Mouse (Mus musculus) limb, embryonic 12.5 days (tissue): ENCODE measurements around the gene Lrrc39. TPM values are rescaled to one million over a fixed set of nuclear protein-coding genes. Genes with fewer than 3 reads are reported as not detected.

Experiments
- ATAC-seq: fragments of 200-750 bp; cut with Nextera tagmentation; 2 replicates; pipeline ENCODE4 v1.8.0; 2017; ENCODE audit warnings: low read depth, moderate TSS enrichment; ENCODE audit not compliant: insufficient number of reproducible peaks, insufficient read depth, low FRiP score, low TSS enrichment
- H3K27ac ChIP-seq: fragments of 300-500 bp; sonication (generic); 2 replicates; pipeline ENCODE4 v1.5.1; 2016; ENCODE audit warnings: mild to moderate bottlenecking, moderate library complexity
- H3K27me3 ChIP-seq: fragments of 300-500 bp; sonication (generic); 2 replicates; pipeline ENCODE4 v1.6.1; 2016; ENCODE audit warnings: mild to moderate bottlenecking, moderate library complexity
- H3K36me3 ChIP-seq: fragments of 300-500 bp; sonication (generic); 2 replicates; pipeline ENCODE4 v1.6.1; 2016; ENCODE audit warnings: mild to moderate bottlenecking, moderate library complexity
- H3K4me1 ChIP-seq: fragments of 300-500 bp; sonication (generic); replicated peaks from 2 replicates; pipeline ENCODE4 v1.6.1; 2016
- H3K4me2 ChIP-seq: fragments of 300-500 bp; sonication (generic); 2 replicates; pipeline ENCODE4 v1.6.1; 2016; ENCODE audit warnings: mild to moderate bottlenecking, moderate library complexity
- H3K4me3 ChIP-seq: fragments of 300-500 bp; sonication (generic); replicated peaks from 2 replicates; pipeline ENCODE4 v1.5.1; 2016; ENCODE audit warnings: mild to moderate bottlenecking
- H3K9ac ChIP-seq: fragments of 300-500 bp; sonication (generic); replicated peaks from 2 replicates; pipeline ENCODE4 v1.6.1; 2016; ENCODE audit warnings: mild to moderate bottlenecking, moderate library complexity
- H3K9me3 ChIP-seq: fragments of 300-500 bp; sonication (generic); 2 replicates; pipeline ENCODE4 v1.6.1; 2016; ENCODE audit warnings: mild to moderate bottlenecking, moderate library complexity
- WGBS: fragments of 180-500 bp; shearing (Covaris S2); methylation state at CpG from one replicate; pipeline ENCODE4 v1.1.7; 2016; 5-methylcytosine and 5-hydroxymethylcytosine counted together
- polyA plus RNA-seq: library from polyadenylated mRNA; unstranded; fragments of >200 nt; fragmentation: Nextera tagmentation; extraction: Ambion mirVana; gene quantifications from 2 replicates; pipeline ENCODE4 v1.2.1, GENCODE M21; 2016

The Lrrc39 gene
- polyA plus RNA-seq, 1 experiment from 2014 or later: 0.87 TPM

- Histone ChIP-seq H3K36me3 (peaks cover 64% of the 10 kb centered on the region), H3K27ac (no peak within 1 kb of the TSS), H3K9me3 (no peaks in the 10 kb centered on the region), H3K4me2 (no peak within 1 kb of the TSS), H3K4me3 (no peak within 1 kb of the TSS), H3K9ac (no peak within 1 kb of the TSS), H3K4me1 (no peaks in the 10 kb centered on the region), H3K27me3 (no peaks in the 10 kb centered on the region)
- 86% methylated on average over 10 of the region's 10 CpGs for WGBS
- ATAC-seq: no peak
Measured at GRCm38 (mm10) chr3:116614295-116614892, 51.6 kb downstream of the Lrrc39 start, which contains the start of gene Trmt13. Gene Trmt13, minus strand, starts transcription at chr3:116614587.

GRCm38 (mm10) chr3:116615318-116616068 lies 52.7 kb downstream of the Lrrc39 start:
- Histone ChIP-seq H3K27me3 (no peaks in the 10 kb centered on the region), H3K4me3 (no peak overlapping the region), H3K9ac (no peak overlapping the region), H3K4me2 (no peak overlapping the region), H3K27ac (no peak overlapping the region), H3K4me1 (no peaks in the 10 kb centered on the region), H3K9me3 (no peaks in the 10 kb centered on the region), H3K36me3 (peaks cover 65% of the 10 kb centered on the region)
- ATAC-seq: no peak
- 91% methylated on average over 8 of the region's 8 CpGs for WGBS

DNA sequence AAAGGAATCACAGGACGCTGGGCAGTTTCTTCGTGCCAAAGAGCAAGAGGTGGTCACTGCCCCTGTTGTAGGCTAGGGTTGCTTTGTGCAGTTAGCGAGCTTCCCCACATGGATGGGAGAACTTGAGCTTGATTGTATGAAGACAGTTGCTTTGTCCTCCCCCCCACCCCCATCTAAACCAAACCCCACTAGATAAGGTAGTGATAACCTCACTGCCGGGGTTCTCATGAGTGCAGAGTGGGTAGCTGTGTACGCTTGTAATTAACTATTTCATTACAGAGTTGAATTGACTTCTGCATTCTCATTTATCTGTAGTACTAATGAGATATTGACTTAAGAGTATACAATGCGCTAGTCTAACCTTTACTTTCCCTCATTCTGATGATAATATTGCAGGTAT lies 56.1 kb downstream of the Lrrc39 start:
- no peak for ATAC-seq
- 90% methylated on average over 6 of the region's 6 CpGs for WGBS
- no peak overlapping the region for H3K27ac ChIP-seq
- no peak overlapping the region for H3K9ac ChIP-seq
- no peaks in the 10 kb centered on the region for H3K9me3 ChIP-seq
- no peak overlapping the region for H3K4me3 ChIP-seq
- H3K4me1 ChIP-seq: no peaks in the 10 kb centered on the region
- H3K27me3 ChIP-seq: no peaks in the 10 kb centered on the region
- no peak overlapping the region for H3K4me2 ChIP-seq
- peaks cover 78% of the 10 kb centered on the region for H3K36me3 ChIP-seq

- no peak overlapping the region for H3K9ac ChIP-seq
- H3K27ac ChIP-seq: no peak overlapping the region
- no peak overlapping the region for H3K4me2 ChIP-seq
- no peaks in the 10 kb centered on the region for H3K9me3 ChIP-seq
- WGBS: 95% methylated on average over 7 of the region's 7 CpGs
- ATAC-seq: no peak
- H3K36me3 ChIP-seq: peaks cover 58% of the 10 kb centered on the region
- H3K4me3 ChIP-seq: no peak overlapping the region
- H3K27me3 ChIP-seq: no peaks in the 10 kb centered on the region
- no peaks in the 10 kb centered on the region for H3K4me1 ChIP-seq
Measured at GRCm38 (mm10) chr3:116620636-116621370, 58.0 kb downstream of the Lrrc39 start.

- Histone ChIP-seq H3K9me3 (no peaks in the 10 kb centered on the region), H3K36me3 (peaks cover 58% of the 10 kb centered on the region), H3K27ac (no peak overlapping the region), H3K4me3 (no peak overlapping the region), H3K4me1 (no peaks in the 10 kb centered on the region), H3K9ac (no peak overlapping the region), H3K4me2 (no peak overlapping the region), H3K27me3 (no peaks in the 10 kb centered on the region)
- 91% methylated on average over 7 of the region's 7 CpGs for WGBS
- no peak for ATAC-seq
Measured at GRCm38 (mm10) chr3:116622641-116623040, 59.9 kb downstream of the Lrrc39 start.

- 77% methylated on average over 1 of the region's 1 CpGs for WGBS
- Histone ChIP-seq H3K9me3 (no peaks in the 10 kb centered on the region), H3K36me3 (peaks cover 78% of the 10 kb centered on the region)
Measured at GRCm38 (mm10) chr3:116631459-116631858, 68.7 kb downstream of the Lrrc39 start.

More at GRCm38 (mm10) chr3:116631459-116631858, 68.7 kb downstream of the Lrrc39 start:
- Histone ChIP-seq H3K4me3 (no peak overlapping the region), H3K9ac (no peak overlapping the region), H3K4me1 (no peaks in the 10 kb centered on the region), H3K4me2 (no peak overlapping the region), H3K27ac (no peak overlapping the region), H3K27me3 (no peaks in the 10 kb centered on the region)
- no peak for ATAC-seq

Other genes with a start within 250 kb of the Lrrc39 start
- gene Cdc14a, start 138.9 kb upstream of the Lrrc39 start, polyA plus RNA-seq: 14.5 and 16.0 TPM in 2 replicates
- 81.4 and 89.9 TPM in 2 replicates for gene Rtca, start 54.8 kb upstream of the Lrrc39 start, polyA plus RNA-seq
- 15.1 and 15.5 TPM in 2 replicates for gene Dbt, start 49.9 kb upstream of the Lrrc39 start, polyA plus RNA-seq
- gene Sass6, start 32.0 kb downstream of the Lrrc39 start, polyA plus RNA-seq: 34.2 and 35.2 TPM in 2 replicates
- 34.1 and 38.8 TPM in 2 replicates for gene Trmt13, start 51.6 kb downstream of the Lrrc39 start, polyA plus RNA-seq
- gene Mfsd14a, start 99.7 kb downstream of the Lrrc39 start, polyA plus RNA-seq: 84.7 and 88.4 TPM in 2 replicates
- gene Gm43191, start 118.3 kb downstream of the Lrrc39 start, polyA plus RNA-seq: 0.61 TPM in 1 of 2 replicates, not detected in the other
- 11.3 and 12.7 TPM in 2 replicates for gene Slc35a3, start 149.9 kb downstream of the Lrrc39 start, polyA plus RNA-seq
- 16.3 and 16.4 TPM in 2 replicates for gene Agl, start 245.2 kb downstream of the Lrrc39 start, polyA plus RNA-seq